Mouse (Mus musculus) telencephalon, adult 2 months (tissue): ENCODE data around the gene Ubqln2.

Source experiments
- DNase-seq: peaks from one replicate; pipeline ENCODE4 v3.0.0-alpha.2; 2011; ENCODE audit warnings: low read depth, low spot score

Ubqln2 gene

GRCm38 (mm10) chrX:153497688-153498516 lies at the start of gene Ubqln2:
TSS of gene Ubqln2 (plus strand) at chrX:153498227.
- DNase-seq = peak; percentile 65

DNA sequence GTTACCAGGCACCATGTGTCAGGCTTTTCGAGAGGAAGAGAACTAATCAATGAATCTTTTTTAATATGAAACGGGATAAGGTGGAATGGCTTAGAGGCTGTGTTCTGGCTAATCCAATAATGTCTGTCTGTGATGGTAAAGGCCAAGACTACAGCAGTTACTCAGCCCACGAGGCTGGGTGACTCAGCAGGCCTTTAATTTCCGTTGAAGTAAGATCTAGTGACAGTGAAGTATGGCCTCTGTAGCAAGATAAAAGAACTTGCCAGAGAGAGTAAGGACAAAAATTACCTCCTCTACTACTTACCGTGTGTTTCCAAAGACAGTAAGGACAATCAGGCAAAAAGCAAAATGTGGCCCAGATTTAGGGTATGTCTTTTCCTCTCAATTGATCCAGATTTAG lies 46.1 kb upstream of the Ubqln2 start:
- no peak for DNase-seq

GRCm38 (mm10) chrX:153476760-153477248 lies 21.2 kb upstream of the Ubqln2 start:
- DNase-seq = no peak

GRCm38 (mm10) chrX:153492326-153492725 lies 5.7 kb upstream of the Ubqln2 start:
- DNase-seq = no peak

DNA sequence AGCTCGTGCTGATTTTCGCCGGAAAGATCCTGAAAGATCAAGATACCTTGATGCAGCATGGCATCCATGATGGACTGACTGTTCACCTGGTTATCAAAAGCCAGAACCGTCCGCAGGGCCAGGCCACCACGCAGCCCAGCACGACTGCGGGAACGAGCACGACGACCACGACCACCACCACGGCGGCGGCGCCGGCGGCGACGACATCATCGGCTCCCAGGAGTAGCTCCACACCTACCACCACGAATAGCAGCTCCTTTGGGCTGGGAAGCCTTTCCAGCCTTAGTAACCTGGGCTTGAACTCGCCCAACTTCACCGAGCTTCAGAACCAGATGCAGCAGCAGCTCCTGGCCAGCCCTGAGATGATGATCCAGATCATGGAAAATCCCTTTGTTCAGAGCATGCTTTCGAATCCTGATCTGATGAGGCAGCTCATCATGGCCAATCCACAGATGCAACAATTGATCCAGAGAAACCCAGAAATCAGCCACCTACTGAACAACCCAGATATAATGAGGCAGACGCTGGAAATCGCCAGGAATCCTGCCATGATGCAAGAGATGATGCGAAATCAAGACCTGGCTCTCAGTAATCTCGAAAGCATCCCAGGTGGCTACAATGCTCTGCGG lies 752 bp downstream of the Ubqln2 start:
- DNase-seq = no peak

DNA sequence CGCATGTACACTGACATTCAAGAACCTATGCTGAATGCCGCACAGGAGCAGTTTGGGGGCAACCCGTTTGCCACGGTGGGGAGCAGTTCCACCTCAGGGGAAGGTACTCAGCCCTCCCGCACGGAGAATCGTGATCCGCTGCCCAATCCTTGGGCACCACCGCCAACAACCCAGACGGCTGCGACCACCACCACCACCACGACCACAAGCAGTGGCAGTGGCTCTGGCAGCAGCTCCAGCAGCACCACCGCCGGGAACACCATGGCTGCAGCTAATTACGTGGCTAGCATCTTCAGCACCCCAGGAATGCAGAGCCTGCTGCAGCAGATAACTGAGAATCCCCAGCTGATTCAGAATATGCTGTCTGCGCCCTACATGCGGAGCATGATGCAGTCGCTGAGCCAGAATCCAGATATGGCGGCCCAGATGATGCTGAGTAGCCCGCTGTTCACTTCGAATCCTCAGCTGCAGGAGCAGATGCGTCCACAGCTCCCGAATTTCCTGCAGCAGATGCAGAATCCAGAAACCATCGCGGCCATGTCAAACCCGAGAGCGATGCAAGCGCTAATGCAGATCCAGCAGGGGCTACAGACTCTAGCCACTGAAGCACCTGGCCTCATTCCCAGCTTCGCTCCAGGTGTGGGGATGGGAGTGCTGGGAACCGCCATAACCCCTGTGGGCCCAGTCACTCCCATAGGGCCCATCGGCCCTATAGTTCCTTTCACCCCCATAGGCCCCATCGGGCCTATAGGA lies 1.4 kb downstream of the Ubqln2 start:
- DNase-seq = no peak

GRCm38 (mm10) chrX:153500047-153500345 lies 2.0 kb downstream of the Ubqln2 start:
- DNase-seq = no peak

DNA sequence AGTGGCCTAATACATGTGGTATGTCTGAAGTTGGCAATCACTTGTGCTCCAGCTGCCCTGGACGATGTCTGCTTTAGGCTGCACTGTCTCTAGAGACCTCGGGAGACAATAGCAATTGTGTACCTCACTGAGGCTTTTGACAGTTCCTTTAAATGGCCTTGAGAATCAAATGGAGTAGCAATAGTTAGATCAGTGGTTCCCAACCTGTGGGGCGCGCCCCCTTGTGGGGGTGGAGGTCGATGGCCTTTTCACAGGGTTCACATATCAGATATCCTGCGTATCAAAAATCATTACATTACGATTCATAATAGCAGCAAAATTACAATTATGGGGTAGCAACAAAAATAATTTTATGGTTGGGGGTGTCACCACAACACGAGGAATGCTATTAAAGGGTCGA lies 7.9 kb downstream of the Ubqln2 start:
- DNase-seq = no peak

DNA sequence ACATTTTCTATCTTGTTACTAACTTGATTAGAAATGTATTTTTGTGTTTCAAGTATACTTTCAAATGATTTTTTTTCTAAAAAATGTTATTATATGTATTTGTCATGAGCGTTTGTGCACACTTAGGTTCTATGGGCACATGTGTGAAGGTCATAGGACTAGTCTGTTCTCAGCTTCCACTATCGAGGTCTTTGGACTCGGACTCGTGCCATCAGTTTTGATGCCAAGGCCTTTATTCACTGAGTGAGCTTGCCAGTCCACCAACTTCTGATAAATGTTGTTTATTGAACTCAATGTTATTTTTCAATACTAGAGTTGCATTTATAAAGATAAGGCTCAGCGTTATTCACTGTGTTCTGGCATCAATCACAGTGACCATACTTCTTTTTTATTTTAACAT lies 17.5 kb downstream of the Ubqln2 start:
- no peak for DNase-seq

- peak; percentile 1 for DNase-seq
Measured at GRCm38 (mm10) chrX:153528399-153528798, 30.4 kb downstream of the Ubqln2 start.
